Comparison of ENCODE assay signal across 25 mouse cellular contexts in the genomic region with DNA sequence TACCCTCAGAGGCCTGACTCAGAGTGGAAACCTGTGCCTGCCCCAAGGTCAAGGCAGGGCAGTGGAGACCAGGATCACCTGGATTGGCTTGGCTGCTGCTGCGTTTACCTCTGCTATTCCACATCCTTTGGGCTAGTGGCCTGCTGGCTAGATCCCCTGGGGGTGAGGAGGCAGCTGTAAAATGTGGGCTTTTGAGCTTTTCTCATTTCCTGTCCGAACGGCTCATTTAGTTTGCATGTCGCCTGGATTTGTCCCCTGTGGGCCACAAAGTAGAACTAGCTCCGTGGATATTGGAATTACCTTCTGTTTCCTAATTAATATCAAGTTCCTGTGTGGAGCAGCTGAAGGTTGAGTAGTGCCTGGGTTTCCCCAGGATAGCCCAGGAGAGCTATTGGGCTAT. TPM values are rescaled to one million over a fixed set of nuclear protein-coding genes. Genes with fewer than 3 reads are reported as not detected.
"Had no signal": no experiment of that assay in that cellular context is flagged by ENCODE, and none has a peak within 500 bp of the region (broad histone marks: within the 10 kb centered on the region; RNA-seq: fewer than 3 reads in every experiment).

No protein-coding gene starts in this region.

- H3K4me2 ChIP-seq: lung, embryonic 14.5 days; midbrain, embryonic 12.5 days; neural tube, embryonic 12.5 days had no signal

- H3K9ac ChIP-seq: lung, embryonic 14.5 days; midbrain, embryonic 12.5 days; neural tube, embryonic 12.5 days had no signal

- DNase-seq: lung, adult 18-20 months; lung, embryonic 14.5 days; lung, postnatal 10 days; lung, postnatal 4 days; midbrain, embryonic 14.5 days; right cerebral cortex, postnatal 14 days; right cerebral cortex, postnatal 4 days; spleen, adult 18-20 months; thymus, adult 18-20 months; thymus, postnatal 14 days; thymus, postnatal 36 days had no signal

- H3K4me1 ChIP-seq: midbrain, embryonic 12.5 days; neural tube, embryonic 12.5 days had no signal

- H3K4me3 ChIP-seq: midbrain, embryonic 10.5 days; midbrain, embryonic 12.5 days; myocyte; neural tube, embryonic 12.5 days had no signal

- H3K27ac ChIP-seq: midbrain, embryonic 10.5 days; midbrain, embryonic 12.5 days; neural tube, embryonic 12.5 days had no signal

- H3K27me3 ChIP-seq: neural tube, embryonic 12.5 days had no signal

- ATAC-seq: midbrain, embryonic 16.5 days had no signal

- H3K36me3 ChIP-seq: midbrain, embryonic 10.5 days; midbrain, embryonic 12.5 days; neural tube, embryonic 12.5 days had no signal

- H3K9me3 ChIP-seq: midbrain, embryonic 10.5 days; midbrain, embryonic 12.5 days; neural tube, embryonic 12.5 days had no signal

RNA-seq across cellular contexts. Expression of gene Cdh3, which starts 28.5 kb away (rescaled TPM):
- total RNA-seq: megakaryocyte, adult 5-6 weeks; megakaryocyte-erythroid progenitor cell, adult 5-6 weeks; neutrophil, adult 5-6 weeks had no signal

RNA-seq across cellular contexts. Expression of gene 6030452D12Rik, which starts 38.9 kb away (rescaled TPM):
- total RNA-seq: megakaryocyte, adult 5-6 weeks; megakaryocyte-erythroid progenitor cell, adult 5-6 weeks; neutrophil, adult 5-6 weeks had no signal
- polyA plus RNA-seq: liver, embryonic 16.5 days; lung, embryonic 14.5 days; lung, embryonic 16.5 days; midbrain, embryonic 10.5 days; midbrain, embryonic 12.5 days; midbrain, embryonic 14.5 days; midbrain, embryonic 16.5 days; myocyte; neural tube, embryonic 12.5 days; small intestine, adult 2 months; stomach, embryonic 14.5 days; stomach, embryonic 16.5 days; thymus, postnatal 0 days had no signal
